Mouse (Mus musculus): ENCODE data around the gene Tmem191c.

Tmem191c gene

DNA sequence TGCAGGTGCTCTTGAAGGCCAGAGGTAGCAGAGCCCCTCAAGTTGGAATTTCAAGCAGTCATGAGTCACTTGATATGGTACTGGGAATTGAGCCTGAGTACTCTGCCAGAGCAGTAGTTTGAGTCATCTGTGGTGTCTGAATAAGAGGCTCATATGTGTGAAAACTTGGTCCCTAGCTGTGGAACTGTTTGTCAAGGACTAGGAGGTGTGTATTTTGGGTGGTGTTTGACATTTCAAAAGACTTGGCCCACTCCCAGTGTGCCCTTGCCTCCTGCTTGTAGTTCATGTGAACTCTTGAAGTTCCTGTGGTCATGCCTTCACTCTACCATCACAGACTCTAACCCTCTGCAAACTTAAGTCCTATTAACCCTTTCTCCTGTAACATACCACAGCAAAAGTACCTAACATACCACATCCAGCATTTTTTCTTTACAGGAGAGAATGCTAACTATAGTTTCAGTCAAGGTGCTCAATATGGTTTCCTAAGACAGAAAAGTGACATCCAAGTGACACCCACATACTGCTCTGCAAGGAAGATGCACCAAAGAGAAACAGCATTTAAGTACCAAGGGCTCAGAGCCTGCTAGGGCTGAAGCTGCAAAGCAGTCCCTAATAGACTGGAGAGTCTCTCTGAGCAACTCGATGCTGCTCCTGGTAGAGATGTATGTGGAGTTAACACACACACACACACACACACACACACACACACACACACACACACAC lies 54.1 kb downstream of the Tmem191c start:
- no peak for DNase-seq (ENCODE audit: low spot score)

GRCm38 (mm10) chr16:17331116-17331515 lies 55.2 kb downstream of the Tmem191c start, which contains the start of gene Serpind1:
Gene Serpind1, plus strand, starts transcription at chr16:17331371.
- no peak for DNase-seq (ENCODE audit: low spot score)

GRCm38 (mm10) chr16:17331855-17332254 lies 56.0 kb downstream of the Tmem191c start:
- DNase-seq (ENCODE audit: low spot score), result no peak

All from adipocyte (in vitro differentiated cells).